Mouse (Mus musculus) retina, postnatal 1 day (tissue): ENCODE measurements at regions not wholly inside any gene's neighbourhood (a gene's known extent, or its start where the extent isn't known, plus 50 kb on each side); places are given as distances from the start of the nearest gene placed in this dataset.

Source experiments
- DNase-seq: peaks from one replicate; pipeline ENCODE4 v3.0.0-alpha.2; 2012

- DNase-seq: no peak
These were observed 55.5 kb upstream of the Fbxl4 start for GRCm38 (mm10) chr4:22301943-22302215.

- DNase-seq: no peak
These were observed 55.1 kb upstream of the Fbxl4 start for GRCm38 (mm10) chr4:22302262-22302661.
